Mouse (Mus musculus) bone marrow, adult 2 months (tissue): Measurements from ENCODE around the gene Des.

ENCODE experiments used
- CTCF ChIP-seq: fragments of 200-500 bp; IDR thresholded peaks from 2 replicates; pipeline ENCODE4 v1.5.1; 2011; ENCODE audit warnings: low read length, control low read depth; ENCODE audit not compliant: control insufficient read depth, insufficient read depth
- POLR2A ChIP-seq: fragments of 200-500 bp; IDR thresholded peaks from 2 replicates; pipeline ENCODE4 v1.6.1; 2011; ENCODE audit warnings: low read depth, mild to moderate bottlenecking, control low read depth, low read length, borderline replicate concordance; ENCODE audit not compliant: control insufficient read depth

DNA sequence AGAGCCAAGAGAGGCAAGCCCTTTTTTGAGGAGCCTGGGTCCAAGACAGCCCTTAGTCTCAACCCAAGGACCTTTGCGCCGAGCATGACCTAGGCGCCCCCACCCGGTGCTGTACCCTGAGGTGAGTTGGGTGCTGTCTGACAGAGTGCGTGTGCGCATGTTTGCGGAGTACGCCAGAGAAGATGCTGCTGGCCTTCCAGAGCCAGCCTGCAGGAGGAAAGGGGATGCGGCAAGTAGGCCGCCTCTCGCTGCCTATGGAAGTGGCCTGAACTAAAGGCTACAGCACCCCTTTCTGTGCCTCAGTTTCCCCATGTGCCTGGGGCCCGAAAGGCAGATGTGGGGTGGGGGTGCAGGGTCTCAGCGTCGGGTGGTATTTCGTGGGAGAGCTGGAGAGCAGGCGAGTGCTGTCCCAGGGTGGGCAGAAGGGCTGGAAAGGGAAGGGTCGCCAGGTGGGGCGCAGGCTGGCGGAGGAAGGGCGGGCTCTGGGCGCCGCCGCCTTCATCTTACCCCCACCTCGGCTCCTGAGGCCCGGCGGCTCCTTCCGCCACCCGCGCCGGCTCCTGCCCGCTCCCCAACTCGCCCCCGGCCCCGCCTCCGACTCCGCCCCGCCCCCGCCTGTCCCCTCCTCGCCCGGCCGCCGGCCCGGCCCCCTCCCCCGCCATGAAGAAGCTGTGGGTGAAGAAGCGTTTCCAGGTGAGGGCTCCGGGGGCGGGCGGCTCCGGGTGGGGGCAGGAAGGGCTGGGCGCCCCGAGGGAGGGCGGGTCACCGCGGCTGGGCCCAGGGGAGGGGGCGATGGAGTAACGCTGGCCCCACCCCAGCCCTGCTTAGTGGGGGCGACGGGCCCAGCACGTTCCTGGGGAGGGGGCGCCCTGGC is 21.6 kb downstream of the Des start:
- no peak for TF ChIP-seq CTCF
- TF ChIP-seq POLR2A = no peak
